Mouse (Mus musculus): ENCODE data around the gene Ffar4. TPM values are rescaled to one million over a fixed set of nuclear protein-coding genes. Genes with fewer than 3 reads are reported as not detected.
A peak's percentile ranks its signal among the peaks of the same experiment; 100 is the strongest.

The Ffar4 gene
- polyA plus RNA-seq, 1 experiment from 2014 or later: 3.3 TPM

- Histone ChIP-seq H3K4me1 (ENCODE audit: insufficient read depth) (no peaks in the 10 kb centered on the region), H3K9me3 (ENCODE audit: low read depth, low read length) (no peaks in the 10 kb centered on the region), H3K9ac (no peak overlapping the region; the same call in 1 of the 2 replicates), H3K27me3 (ENCODE audit: insufficient read depth, low read length) (peaks cover 19% of the 10 kb centered on the region; the same call in 1 of the 2 replicates), H3K4me3 (ENCODE audit: low read depth, low read length) (peak overlapping the region; percentile 50), H3K4me2 (peak overlapping the region; percentile 88), H3K27ac (ENCODE audit: low read depth) (no peak overlapping the region), H3K36me3 (ENCODE audit: insufficient read depth) (no peaks in the 10 kb centered on the region)
- WGBS: 23% methylated on average over 9 of the region's 9 CpGs
- DNase-seq (peak; percentile 4), ATAC-seq (ENCODE audit: insufficient read depth) (no peak)
- no peak for TF ChIP-seq CTCF (IDR thresholded peaks at IDR 0.05; ENCODE audit: low read depth)
Measured at GRCm38 (mm10) chr19:38123921-38124320, 27.1 kb downstream of the Ffar4 start.

- H3K4me2 ChIP-seq: peak overlapping the region; percentile 88
- H3K36me3 ChIP-seq (ENCODE audit: insufficient read depth): no peaks in the 10 kb centered on the region
- H3K9me3 ChIP-seq (ENCODE audit: low read depth, low read length): no peaks in the 10 kb centered on the region
- peak overlapping the region; percentile 61 for H3K9ac ChIP-seq
- H3K27me3 ChIP-seq (ENCODE audit: insufficient read depth, low read length): peaks cover 19% of the 10 kb centered on the region; the same call in 1 of the 2 replicates
- H3K4me3 ChIP-seq (ENCODE audit: low read depth, low read length): peak overlapping the region; percentile 50
- ATAC-seq (ENCODE audit: insufficient read depth): peak; percentile 84
- TF ChIP-seq CTCF (IDR thresholded peaks at IDR 0.05; ENCODE audit: low read depth): no peak
- H3K4me1 ChIP-seq (ENCODE audit: insufficient read depth): no peaks in the 10 kb centered on the region
- H3K27ac ChIP-seq (ENCODE audit: low read depth): peak overlapping the region; percentile 24; the same call in 1 of the 2 replicates
- peak; percentile 73 for DNase-seq
- 1% methylated on average over 50 of the region's 77 CpGs for WGBS
Measured at GRCm38 (mm10) chr19:38124401-38125218, 27.7 kb downstream of the Ffar4 start.

- no peaks in the 10 kb centered on the region for H3K4me1 ChIP-seq (ENCODE audit: insufficient read depth)
- H3K4me3 ChIP-seq (ENCODE audit: low read depth, low read length): peak within 1 kb of the TSS; percentile 50
- no peaks in the 10 kb centered on the region for H3K36me3 ChIP-seq (ENCODE audit: insufficient read depth)
- H3K27me3 ChIP-seq (ENCODE audit: insufficient read depth, low read length): peaks cover 19% of the 10 kb centered on the region; the same call in 1 of the 2 replicates
- H3K9ac ChIP-seq: peak within 1 kb of the TSS; percentile 61
- no peaks in the 10 kb centered on the region for H3K9me3 ChIP-seq (ENCODE audit: low read depth, low read length)
- ATAC-seq (ENCODE audit: insufficient read depth) (no peak), DNase-seq (peak; percentile 5)
- H3K4me2 ChIP-seq: peak within 1 kb of the TSS; percentile 88
- 50% methylated on average over 6 of the region's 6 CpGs for WGBS
- peak within 1 kb of the TSS; percentile 24; the same call in 1 of the 2 replicates for H3K27ac ChIP-seq (ENCODE audit: low read depth)
- TF ChIP-seq CTCF (IDR thresholded peaks at IDR 0.05; ENCODE audit: low read depth): no peak
Measured at GRCm38 (mm10) chr19:38125219-38125610, 28.3 kb downstream of the Ffar4 start, which contains the start of gene Rbp4. TSS of gene Rbp4 (minus strand) at chr19:38125281.

- ATAC-seq (ENCODE audit: insufficient read depth) (no peak), DNase-seq (no peak)
- WGBS: 62% methylated on average over 8 of the region's 8 CpGs
- Histone ChIP-seq H3K27ac (ENCODE audit: low read depth) (no peak overlapping the region), H3K9ac (no peak overlapping the region), H3K4me1 (ENCODE audit: insufficient read depth) (no peaks in the 10 kb centered on the region), H3K9me3 (ENCODE audit: low read depth, low read length) (no peaks in the 10 kb centered on the region), H3K36me3 (ENCODE audit: insufficient read depth) (no peaks in the 10 kb centered on the region), H3K4me2 (no peak overlapping the region), H3K27me3 (ENCODE audit: insufficient read depth, low read length) (peaks cover 19% of the 10 kb centered on the region; the same call in 1 of the 2 replicates), H3K4me3 (ENCODE audit: low read depth, low read length) (no peak overlapping the region)
- no peak for TF ChIP-seq CTCF (IDR thresholded peaks at IDR 0.05; ENCODE audit: low read depth)
Measured at GRCm38 (mm10) chr19:38126656-38127055, 29.8 kb downstream of the Ffar4 start.

- Histone ChIP-seq H3K9me3 (ENCODE audit: low read depth, low read length) (no peaks in the 10 kb centered on the region), H3K4me2 (no peak within 1 kb of the TSS), H3K27ac (ENCODE audit: low read depth) (no peak within 1 kb of the TSS), H3K4me3 (ENCODE audit: low read depth, low read length) (no peak within 1 kb of the TSS), H3K9ac (no peak within 1 kb of the TSS), H3K4me1 (ENCODE audit: insufficient read depth) (no peaks in the 10 kb centered on the region), H3K27me3 (ENCODE audit: insufficient read depth, low read length) (no peaks in the 10 kb centered on the region), H3K36me3 (ENCODE audit: insufficient read depth) (no peaks in the 10 kb centered on the region)
- ATAC-seq (ENCODE audit: insufficient read depth) (no peak), DNase-seq (no peak)
- WGBS: 76% methylated on average over 6 of the region's 6 CpGs
- TF ChIP-seq CTCF (IDR thresholded peaks at IDR 0.05; ENCODE audit: low read depth): no peak
Measured at GRCm38 (mm10) chr19:38132481-38132880, 35.6 kb downstream of the Ffar4 start, which contains the start of gene Pde6c. TSS of gene Pde6c (plus strand) at chr19:38132781.

GRCm38 (mm10) chr19:38133986-38134385 is 37.1 kb downstream of the Ffar4 start:
- TF ChIP-seq CTCF (IDR thresholded peaks at IDR 0.05; ENCODE audit: low read depth): no peak
- DNase-seq (no peak), ATAC-seq (ENCODE audit: insufficient read depth) (no peak)
- no peak overlapping the region for H3K27ac ChIP-seq (ENCODE audit: low read depth)
- H3K36me3 ChIP-seq (ENCODE audit: insufficient read depth): no peaks in the 10 kb centered on the region
- no peak overlapping the region for H3K9ac ChIP-seq
- no peaks in the 10 kb centered on the region for H3K27me3 ChIP-seq (ENCODE audit: insufficient read depth, low read length)
- no peak overlapping the region for H3K4me2 ChIP-seq
- no peaks in the 10 kb centered on the region for H3K4me1 ChIP-seq (ENCODE audit: insufficient read depth)
- no peaks in the 10 kb centered on the region for H3K9me3 ChIP-seq (ENCODE audit: low read depth, low read length)
- WGBS: 28% methylated on average over 11 of the region's 11 CpGs
- no peak overlapping the region for H3K4me3 ChIP-seq (ENCODE audit: low read depth, low read length)

GRCm38 (mm10) chr19:38134806-38135205 is 37.9 kb downstream of the Ffar4 start:
- WGBS: 78% methylated on average over 6 of the region's 6 CpGs
- H3K9me3 ChIP-seq (ENCODE audit: low read depth, low read length): no peaks in the 10 kb centered on the region
- DNase-seq (no peak), ATAC-seq (ENCODE audit: insufficient read depth) (no peak)
- H3K27ac ChIP-seq (ENCODE audit: low read depth): no peak overlapping the region
- H3K4me3 ChIP-seq (ENCODE audit: low read depth, low read length): no peak overlapping the region
- H3K9ac ChIP-seq: no peak overlapping the region
- no peaks in the 10 kb centered on the region for H3K27me3 ChIP-seq (ENCODE audit: insufficient read depth, low read length)
- TF ChIP-seq CTCF (IDR thresholded peaks at IDR 0.05; ENCODE audit: low read depth): no peak
- H3K4me1 ChIP-seq (ENCODE audit: insufficient read depth): no peaks in the 10 kb centered on the region
- no peak overlapping the region for H3K4me2 ChIP-seq
- H3K36me3 ChIP-seq (ENCODE audit: insufficient read depth): no peaks in the 10 kb centered on the region
